Mouse (Mus musculus): ENCODE data around the gene Hsf5. TPM values are rescaled to one million over a fixed set of nuclear protein-coding genes. Genes with fewer than 3 reads are reported as not detected.
A peak's percentile ranks its signal among the peaks of the same experiment; 100 is the strongest.

Gene Hsf5
- total RNA-seq, 4 experiments from 2014 or later: 0.27 to 0.49 TPM; not detected in 2

GRCm38 (mm10) chr11:87688478-87689203 lies 71.7 kb downstream of the Hsf5 start:
- DNase-seq: no peak

GRCm38 (mm10) chr11:87689402-87689808 lies 72.4 kb downstream of the Hsf5 start:
- DNase-seq: peak; percentile 49

- no peak for DNase-seq
Observed at GRCm38 (mm10) chr11:87690054-87690740, 73.2 kb downstream of the Hsf5 start.

DNA sequence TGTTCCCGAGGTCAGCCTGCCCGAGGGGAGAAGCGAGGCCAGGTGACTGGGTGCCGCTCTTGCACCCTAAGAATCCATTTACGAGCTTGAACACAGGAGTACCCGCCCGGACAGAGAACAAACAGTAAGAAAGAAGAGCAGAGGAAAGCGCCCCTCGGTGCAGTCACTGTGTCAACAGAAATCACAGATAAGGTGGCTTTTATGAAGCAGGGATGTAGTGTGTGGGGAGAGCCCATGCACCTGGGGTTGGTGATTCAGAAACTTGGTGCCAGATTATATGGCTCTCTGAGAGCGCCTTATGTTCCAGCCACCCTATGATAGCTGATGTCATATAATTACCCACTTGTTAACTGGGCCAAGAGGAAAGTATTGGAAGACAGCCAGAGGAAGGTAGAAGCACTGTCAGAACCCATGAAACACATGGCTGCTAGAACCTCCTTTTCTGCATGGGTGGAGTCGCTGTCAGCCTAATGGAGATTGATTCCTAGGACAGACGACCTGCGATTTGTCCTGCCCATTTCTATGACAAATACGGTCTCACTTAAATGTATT lies 80.2 kb downstream of the Hsf5 start:
- DNase-seq: no peak

GRCm38 (mm10) chr11:87698126-87698525 lies 81.2 kb downstream of the Hsf5 start:
- DNase-seq: no peak

DNA sequence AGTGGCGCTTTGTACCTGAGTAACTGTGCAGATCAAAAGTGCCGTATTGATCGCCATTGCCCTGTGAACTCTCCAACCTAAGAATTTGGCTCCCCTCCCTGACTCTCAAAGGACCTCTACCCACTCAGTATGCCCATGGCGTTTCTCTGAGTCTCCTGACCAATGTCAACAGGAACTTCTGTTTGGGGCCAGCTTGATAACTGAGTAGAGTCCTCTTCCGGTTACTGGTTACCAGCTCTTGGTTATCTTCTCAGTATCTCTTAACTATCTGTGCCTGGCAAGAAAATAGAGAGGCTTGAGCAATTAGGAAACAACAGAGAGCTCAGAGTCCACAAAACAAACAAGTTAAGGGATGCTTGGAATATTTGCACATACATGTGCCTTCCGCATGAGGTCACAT lies 84.1 kb downstream of the Hsf5 start:
- DNase-seq: no peak

- no peak for DNase-seq
Observed at GRCm38 (mm10) chr11:87701877-87702620, 85.1 kb downstream of the Hsf5 start.

DNA sequence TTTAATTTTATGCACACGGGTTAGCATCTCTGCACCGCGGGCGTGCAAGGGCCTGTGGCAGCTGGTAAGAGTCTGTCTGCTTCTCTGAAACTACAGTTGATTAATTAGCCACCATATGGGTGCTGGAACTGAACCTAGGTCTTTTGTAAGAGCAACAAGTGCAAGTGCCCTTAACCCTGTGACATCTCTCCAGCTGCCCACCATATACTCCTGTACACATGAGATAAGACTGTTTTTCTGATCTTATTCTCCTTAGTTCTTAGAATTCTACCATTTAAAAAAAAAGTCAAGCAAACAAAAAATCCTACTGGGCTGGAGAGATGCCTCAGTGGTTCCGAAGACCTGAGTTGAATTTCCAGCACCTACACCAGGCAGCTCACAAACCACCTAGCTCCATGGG lies 86.7 kb downstream of the Hsf5 start:
- DNase-seq: no peak

DNA sequence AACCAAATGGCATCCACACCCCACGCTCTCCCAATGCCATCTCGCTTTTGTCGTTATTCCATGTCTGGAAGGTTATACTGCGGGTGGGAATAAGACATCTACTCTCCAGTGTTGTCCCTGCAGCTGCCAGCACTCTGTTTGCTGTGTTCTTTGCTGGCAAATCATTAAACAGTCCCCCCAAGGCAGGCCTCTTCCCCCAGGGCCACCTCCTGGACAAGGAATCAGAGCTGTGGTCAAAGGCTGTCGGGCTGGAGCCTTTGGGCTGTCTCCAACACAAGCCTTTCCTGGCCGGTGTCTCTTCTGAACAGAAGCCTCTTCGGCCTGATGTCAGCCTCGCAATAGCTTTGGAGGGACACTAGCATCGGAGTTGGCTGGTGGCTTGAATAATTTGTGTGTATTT lies 87.3 kb downstream of the Hsf5 start:
- DNase-seq: no peak

DNA sequence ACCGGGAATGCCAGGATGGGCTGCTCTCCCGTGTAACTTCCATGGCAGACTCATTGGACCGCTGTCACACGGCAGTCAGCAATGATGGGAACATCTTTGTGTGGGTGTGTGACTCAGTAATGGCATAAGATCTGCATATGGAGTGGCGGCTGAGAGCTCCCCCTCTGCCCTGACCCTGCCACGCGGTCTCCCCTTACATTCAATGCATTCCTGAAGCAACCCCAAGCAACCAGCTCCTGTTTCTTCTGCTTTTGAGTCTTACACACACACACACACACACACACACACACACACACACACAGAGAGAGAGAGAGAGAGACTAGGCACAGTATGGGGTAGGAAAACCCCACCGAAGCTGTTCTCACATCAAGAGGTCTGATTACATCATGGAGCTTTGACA lies 90.6 kb downstream of the Hsf5 start:
- DNase-seq: no peak

GRCm38 (mm10) chr11:87708979-87709378 lies 92.0 kb downstream of the Hsf5 start:
- no peak for DNase-seq

Other genes with a start within 250 kb of the Hsf5 start
- gene Rad51c, start 212.2 kb upstream of the Hsf5 start, total RNA-seq (2022): 1 to 10 TPM; 1.4 to 2.3 (median 1.8) TPM
- gene Tex14, start 212.1 kb upstream of the Hsf5 start, total RNA-seq (2022): 1 to 10 TPM in 2 of 4 experiments, under 1 TPM in 2; 0.06 to 2.2 (median 1.1) TPM
- not detected for gene Gm11492, start 50.5 kb upstream of the Hsf5 start, total RNA-seq (2022)
- 100 to 1,000 TPM in 1 of 4 experiments, 10 to 100 TPM in 3; 37.7 to 114 (median 64.6) TPM for gene Sept4, start 48.3 kb upstream of the Hsf5 start, total RNA-seq (2022)
- 10 to 100 TPM; 33.5 to 38.1 (median 34.7) TPM for gene Mtmr4, start 25.0 kb upstream of the Hsf5 start, total RNA-seq (2022)
- 10 to 100 TPM in 2 of 4 experiments, 1 to 10 TPM in 2; 4.8 to 17.8 (median 10.7) TPM for gene Rnf43, start 45.6 kb downstream of the Hsf5 start, total RNA-seq (2022)
- 10 to 100 TPM; 73.7 to 85.1 (median 84.2) TPM for gene Supt4a, start 120.4 kb downstream of the Hsf5 start, total RNA-seq (2022)
- 10 to 100 TPM in 2 of 4 experiments, 1 to 10 TPM in 2; 5.9 to 32.3 (median 18.0) TPM for gene Tspoap1, start 143.4 kb downstream of the Hsf5 start, total RNA-seq (2022)
- not detected for gene Mpo, start 176.4 kb downstream of the Hsf5 start, total RNA-seq (2022)
- gene Lpo, start 211.1 kb downstream of the Hsf5 start, total RNA-seq (2022): not detected
- gene Mks1, start 236.1 kb downstream of the Hsf5 start, total RNA-seq (2022): 10 to 100 TPM; 11.0 to 23.7 (median 15.9) TPM

Measured in adrenal gland, adult 8-10 months (tissue).